Mouse (Mus musculus): ENCODE measurements around the gene Serpinb13. TPM values are rescaled to one million over a fixed set of nuclear protein-coding genes. Genes with fewer than 3 reads are reported as not detected.

Gene Serpinb13
- not detected in 2 replicates for polyA plus RNA-seq (2015; fragmentation: Nextera tagmentation; extraction: Ambion mirVana)

DNA sequence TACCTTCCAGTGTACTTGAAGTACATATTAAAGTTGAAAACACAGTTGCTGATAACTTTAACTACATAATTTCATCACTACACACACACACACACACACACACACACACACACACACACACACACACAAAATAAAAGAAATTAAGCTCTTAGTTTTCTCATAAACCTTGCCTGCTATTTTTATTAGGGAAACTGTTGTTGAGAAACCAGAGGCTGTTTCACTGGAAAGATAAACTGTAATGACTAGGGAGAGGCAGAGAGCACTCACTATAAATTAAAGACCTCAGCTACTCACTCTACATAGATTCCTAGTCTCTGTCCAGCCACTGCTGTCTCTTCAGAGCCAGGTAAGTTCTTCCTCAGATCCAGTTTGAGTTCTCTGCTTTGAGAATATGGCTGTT lies at the start of gene Serpinb13:
Serpinb13 (plus strand) TSS at position 301 of the 400 bp plus-strand sequence.
- Histone ChIP-seq H3K4me1 (no peaks in the 10 kb centered on the region), H3K27ac (no peak within 1 kb of the TSS), H3K4me2 (no peak within 1 kb of the TSS), H3K27me3 (no peaks in the 10 kb centered on the region), H3K36me3 (no peaks in the 10 kb centered on the region), H3K9me3 (replicated peaks) (no peaks in the 10 kb centered on the region), H3K4me3 (replicated peaks) (no peak within 1 kb of the TSS), H3K9ac (no peak within 1 kb of the TSS)
- ATAC-seq (replicated peaks; ENCODE audit: low FRiP score): no peak

DNA sequence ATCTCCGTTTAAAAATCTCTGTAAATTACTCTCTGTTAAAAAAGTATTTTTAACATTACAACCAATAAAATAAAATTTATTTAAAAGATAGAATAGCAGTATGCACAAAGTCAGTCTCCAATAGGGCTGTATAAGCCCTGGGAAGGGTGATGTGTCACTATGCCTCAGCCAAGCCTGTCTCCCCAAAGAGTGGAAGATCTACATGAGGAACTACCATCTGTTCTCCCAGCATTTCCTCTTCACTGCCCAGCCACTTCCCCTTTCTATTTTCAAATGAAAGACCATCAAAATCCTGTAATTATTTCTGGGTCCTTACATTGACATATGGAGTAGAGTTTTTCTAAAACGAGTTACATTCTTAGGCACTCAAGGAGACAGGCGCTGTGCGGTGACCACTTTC lies 48.8 kb upstream of the Serpinb13 start:
- no peaks in the 10 kb centered on the region for H3K4me1 ChIP-seq
- no peaks in the 10 kb centered on the region for H3K9me3 ChIP-seq (replicated peaks)
- H3K36me3 ChIP-seq: no peaks in the 10 kb centered on the region
- no peak overlapping the region for H3K4me3 ChIP-seq (replicated peaks)
- ATAC-seq (replicated peaks; ENCODE audit: low FRiP score): no peak
- no peak overlapping the region for H3K9ac ChIP-seq
- H3K4me2 ChIP-seq: no peak overlapping the region
- 84% methylated on average over 4 of the region's 4 CpGs for WGBS
- H3K27ac ChIP-seq: no peak overlapping the region
- H3K27me3 ChIP-seq: no peaks in the 10 kb centered on the region

DNA sequence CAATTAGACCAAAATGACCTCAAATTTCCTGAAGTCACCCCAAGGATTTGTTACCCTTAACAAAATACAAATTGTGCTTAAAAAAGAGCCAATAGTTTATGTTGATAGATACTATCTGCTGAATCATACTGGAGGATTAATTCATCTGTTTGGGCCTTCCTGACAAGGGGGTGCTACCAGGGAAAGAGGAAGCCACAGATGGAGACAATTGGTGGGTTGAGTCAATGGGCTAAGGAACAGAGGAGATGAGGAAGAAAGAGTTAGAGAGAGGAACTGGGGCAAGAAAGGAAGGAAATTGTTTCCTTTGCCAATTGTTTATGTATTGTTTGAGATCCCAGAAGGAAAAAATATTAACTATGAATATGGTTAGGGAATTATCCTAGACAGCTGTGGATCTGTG lies 47.1 kb upstream of the Serpinb13 start:
- Histone ChIP-seq H3K27me3 (no peaks in the 10 kb centered on the region), H3K27ac (no peak overlapping the region), H3K4me1 (no peaks in the 10 kb centered on the region), H3K9ac (no peak overlapping the region), H3K36me3 (no peaks in the 10 kb centered on the region), H3K4me3 (replicated peaks) (no peak overlapping the region), H3K9me3 (replicated peaks) (no peaks in the 10 kb centered on the region), H3K4me2 (no peak overlapping the region)
- no peak for ATAC-seq (replicated peaks; ENCODE audit: low FRiP score)

DNA sequence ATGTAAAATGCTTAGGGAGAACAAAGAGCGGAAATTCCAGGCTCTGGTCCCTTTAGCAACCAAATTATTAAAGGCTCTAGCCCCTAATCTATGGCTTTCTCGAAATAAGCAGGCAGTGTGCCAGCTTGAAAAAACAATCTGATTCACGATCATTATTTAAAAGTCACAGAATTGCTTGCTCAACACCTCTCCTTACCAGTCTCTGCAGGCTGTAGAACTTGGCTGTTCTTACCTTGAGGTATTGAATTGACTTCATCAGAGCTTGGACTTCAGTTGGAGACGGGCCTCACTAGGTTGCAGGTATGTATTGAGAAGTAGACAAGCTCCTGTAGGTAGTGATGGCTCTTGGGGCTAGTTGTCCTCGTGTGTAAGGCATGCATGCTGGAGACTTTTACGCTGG lies 46.5 kb upstream of the Serpinb13 start, which contains the start of gene Serpinb12:
Serpinb12 (plus strand) TSS at position 185 of the 400 bp plus-strand sequence.
- Histone ChIP-seq H3K27me3 (no peaks in the 10 kb centered on the region), H3K9me3 (replicated peaks) (no peaks in the 10 kb centered on the region), H3K4me3 (replicated peaks) (no peak within 1 kb of the TSS), H3K36me3 (no peaks in the 10 kb centered on the region), H3K4me1 (no peaks in the 10 kb centered on the region), H3K9ac (no peak within 1 kb of the TSS), H3K27ac (no peak within 1 kb of the TSS), H3K4me2 (no peak within 1 kb of the TSS)
- no peak for ATAC-seq (replicated peaks; ENCODE audit: low FRiP score)
- 81% methylated on average over 6 of the region's 6 CpGs for WGBS

DNA sequence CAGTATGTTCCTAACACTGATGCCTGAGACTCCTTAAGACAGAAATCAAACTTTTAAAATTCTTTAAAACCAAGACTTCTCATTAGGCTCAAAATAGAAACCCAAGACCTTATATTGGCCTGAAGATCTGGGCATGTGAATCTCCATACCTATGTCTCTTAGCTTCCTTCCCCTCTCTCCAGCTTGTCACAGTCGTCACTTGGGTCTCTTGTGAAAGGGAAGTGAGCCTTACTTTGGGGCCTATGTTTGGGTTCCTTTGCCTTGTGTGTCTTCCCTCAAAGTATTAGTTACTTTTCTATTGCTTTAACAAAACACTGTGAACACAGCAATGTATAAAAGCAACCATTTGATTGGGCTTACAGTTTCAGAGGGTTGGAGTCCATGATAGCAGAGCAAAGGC lies 33.6 kb upstream of the Serpinb13 start:
- no peak overlapping the region for H3K27ac ChIP-seq
- H3K9me3 ChIP-seq (replicated peaks): no peaks in the 10 kb centered on the region
- H3K27me3 ChIP-seq: no peaks in the 10 kb centered on the region
- H3K4me1 ChIP-seq: no peaks in the 10 kb centered on the region
- 82% methylated on average over 1 of the region's 1 CpGs for WGBS
- no peak overlapping the region for H3K9ac ChIP-seq
- H3K4me2 ChIP-seq: no peak overlapping the region
- no peak overlapping the region for H3K4me3 ChIP-seq (replicated peaks)
- no peaks in the 10 kb centered on the region for H3K36me3 ChIP-seq
- no peak for ATAC-seq (replicated peaks; ENCODE audit: low FRiP score)

DNA sequence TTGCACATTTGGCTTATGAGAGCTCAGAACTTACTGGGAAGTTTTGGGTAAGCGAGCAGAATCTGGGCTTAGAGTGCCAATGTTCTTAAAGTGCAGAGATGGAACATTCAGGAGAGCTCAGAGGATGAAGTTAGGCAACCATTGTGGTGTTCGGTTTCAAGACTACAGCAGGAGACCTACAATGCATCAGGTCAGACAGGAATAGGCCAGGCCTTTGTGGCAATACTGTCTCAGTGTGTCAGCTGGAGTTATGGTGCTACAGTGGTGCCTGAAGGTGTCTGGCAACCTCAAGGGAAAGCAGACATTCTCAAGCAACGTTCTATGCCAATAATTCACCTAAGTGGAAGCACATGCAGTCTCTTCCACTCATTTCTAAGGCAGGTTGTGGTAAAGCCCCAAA lies 20.8 kb upstream of the Serpinb13 start:
- no peak for ATAC-seq (replicated peaks; ENCODE audit: low FRiP score)
- H3K27me3 ChIP-seq: no peaks in the 10 kb centered on the region
- H3K4me1 ChIP-seq: no peaks in the 10 kb centered on the region
- H3K36me3 ChIP-seq: no peaks in the 10 kb centered on the region
- no peaks in the 10 kb centered on the region for H3K9me3 ChIP-seq (replicated peaks)
- no peak overlapping the region for H3K4me3 ChIP-seq (replicated peaks)
- no peak overlapping the region for H3K27ac ChIP-seq
- no peak overlapping the region for H3K4me2 ChIP-seq
- 69% methylated on average over 3 of the region's 3 CpGs for WGBS
- H3K9ac ChIP-seq: no peak overlapping the region

DNA sequence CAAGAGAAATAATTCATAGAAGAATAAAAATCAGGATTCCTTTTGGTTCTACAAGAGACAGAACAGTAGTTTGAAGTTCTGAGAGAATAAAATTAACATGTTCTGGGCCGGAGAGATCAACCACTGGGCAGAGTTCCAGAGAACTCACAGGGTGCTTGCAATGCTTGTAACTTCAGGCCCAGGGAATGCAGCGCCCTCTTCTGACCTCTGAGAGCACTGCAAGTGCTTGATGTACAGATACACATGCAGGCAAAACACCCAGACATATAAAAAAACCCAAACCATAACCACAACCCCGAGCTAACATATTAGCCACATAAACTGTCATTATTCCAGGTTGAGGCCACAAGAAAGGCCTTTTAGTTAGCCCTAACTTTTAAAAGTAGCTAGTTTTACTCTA lies 19.8 kb upstream of the Serpinb13 start:
- ATAC-seq (replicated peaks; ENCODE audit: low FRiP score): no peak
- Histone ChIP-seq H3K4me1 (no peaks in the 10 kb centered on the region), H3K27ac (no peak overlapping the region), H3K4me2 (no peak overlapping the region), H3K9ac (no peak overlapping the region), H3K9me3 (replicated peaks) (no peaks in the 10 kb centered on the region), H3K4me3 (replicated peaks) (no peak overlapping the region), H3K36me3 (no peaks in the 10 kb centered on the region), H3K27me3 (no peaks in the 10 kb centered on the region)
- WGBS: 41% methylated on average over 3 of the region's 3 CpGs

DNA sequence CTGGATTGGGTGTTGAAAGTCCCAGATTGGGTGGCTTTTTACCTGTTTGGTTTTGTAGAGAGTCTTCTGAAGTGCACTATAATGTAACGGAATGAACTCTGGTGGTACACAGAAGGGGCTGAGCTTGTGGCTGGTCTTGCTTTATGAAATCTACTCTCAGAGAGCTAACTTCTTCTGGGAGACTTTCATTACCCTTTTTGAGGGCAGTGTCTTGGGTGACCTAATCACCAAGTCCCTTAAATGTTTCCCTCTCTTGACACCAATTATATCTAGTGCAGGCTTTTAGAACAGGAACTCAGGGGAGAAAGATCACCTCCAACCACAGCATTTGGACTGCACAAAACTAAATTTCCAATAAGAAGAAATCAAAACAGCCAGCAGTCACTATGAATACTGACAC lies 2.3 kb downstream of the Serpinb13 start:
- Histone ChIP-seq H3K27ac (no peak overlapping the region), H3K36me3 (no peaks in the 10 kb centered on the region), H3K4me1 (no peaks in the 10 kb centered on the region), H3K4me2 (no peak overlapping the region), H3K27me3 (no peaks in the 10 kb centered on the region), H3K9me3 (replicated peaks) (no peaks in the 10 kb centered on the region), H3K9ac (no peak overlapping the region), H3K4me3 (replicated peaks) (no peak overlapping the region)
- WGBS: 95% methylated on average over 1 of the region's 1 CpGs
- ATAC-seq (replicated peaks; ENCODE audit: low FRiP score): no peak

DNA sequence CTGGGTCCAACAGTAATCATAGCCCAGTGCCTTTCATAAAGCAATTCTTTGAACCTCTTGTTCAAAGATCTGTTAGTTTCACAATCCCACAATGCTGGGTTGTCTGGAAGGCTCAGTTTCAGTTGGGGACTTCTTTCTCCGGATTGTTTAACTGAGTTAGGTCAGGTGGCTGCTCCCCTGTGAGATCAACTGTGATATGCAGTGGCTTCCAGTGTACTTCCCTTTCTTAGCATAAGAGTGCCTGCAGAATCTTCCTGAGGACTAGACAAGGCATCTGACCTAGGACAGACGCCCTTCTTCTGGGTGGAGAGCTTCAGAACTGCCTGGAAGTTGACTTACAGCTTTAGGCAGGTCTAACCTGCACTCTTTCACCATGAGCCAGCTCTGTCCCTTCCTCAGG lies 3.1 kb downstream of the Serpinb13 start:
- Histone ChIP-seq H3K4me3 (replicated peaks) (no peak overlapping the region), H3K4me2 (no peak overlapping the region), H3K27me3 (no peaks in the 10 kb centered on the region), H3K36me3 (no peaks in the 10 kb centered on the region), H3K4me1 (no peaks in the 10 kb centered on the region), H3K9me3 (replicated peaks) (no peaks in the 10 kb centered on the region), H3K27ac (no peak overlapping the region), H3K9ac (no peak overlapping the region)
- no peak for ATAC-seq (replicated peaks; ENCODE audit: low FRiP score)
- WGBS: 67% methylated on average over 2 of the region's 2 CpGs

DNA sequence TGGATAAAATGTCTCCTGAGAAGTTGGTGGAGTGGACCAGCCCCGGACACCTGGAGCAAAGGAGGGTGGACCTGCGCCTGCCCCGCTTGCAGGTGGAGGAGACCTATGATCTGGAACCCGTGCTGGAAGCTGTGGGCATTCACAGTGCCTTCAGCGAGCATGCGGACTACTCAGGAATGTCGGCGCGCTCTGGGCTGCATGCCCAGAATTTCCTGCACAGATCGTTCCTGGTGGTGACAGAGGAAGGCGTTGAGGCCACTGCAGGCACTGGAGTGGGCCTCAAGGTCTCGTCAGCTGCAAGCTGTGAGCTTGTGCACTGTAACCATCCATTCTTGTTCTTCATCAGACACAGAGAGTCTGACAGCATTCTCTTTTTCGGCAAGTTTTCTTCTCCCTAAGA lies 19.6 kb downstream of the Serpinb13 start:
- Histone ChIP-seq H3K27ac (no peak overlapping the region), H3K9me3 (replicated peaks) (no peaks in the 10 kb centered on the region), H3K4me3 (replicated peaks) (no peak overlapping the region), H3K4me1 (no peaks in the 10 kb centered on the region), H3K27me3 (no peaks in the 10 kb centered on the region), H3K4me2 (no peak overlapping the region), H3K36me3 (no peaks in the 10 kb centered on the region), H3K9ac (no peak overlapping the region)
- ATAC-seq (replicated peaks; ENCODE audit: low FRiP score): no peak; the same call in 1 of the 2 replicates
- WGBS: 63% methylated on average over 13 of the region's 13 CpGs

DNA sequence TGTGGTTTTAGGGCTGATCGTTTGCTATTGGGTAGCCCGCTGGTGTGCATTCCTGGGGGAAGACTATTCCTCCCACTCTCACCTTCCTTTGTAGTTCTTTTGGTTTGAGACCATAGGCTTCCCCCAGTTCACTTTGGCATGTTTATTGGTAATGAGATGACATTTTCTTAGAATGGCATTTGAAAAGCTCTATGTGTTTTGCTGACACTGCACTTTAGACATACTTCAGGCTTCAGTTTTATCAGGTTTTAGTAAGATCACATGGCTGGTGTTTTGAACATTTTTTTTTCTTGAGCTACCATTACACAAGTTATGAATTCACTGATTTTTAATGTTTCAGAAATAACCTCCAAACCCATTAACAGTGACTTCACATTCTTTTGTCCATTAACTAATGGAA lies 21.0 kb downstream of the Serpinb13 start:
- no peak for ATAC-seq (replicated peaks; ENCODE audit: low FRiP score)
- Histone ChIP-seq H3K27me3 (no peaks in the 10 kb centered on the region), H3K27ac (no peak overlapping the region), H3K9me3 (replicated peaks) (no peaks in the 10 kb centered on the region), H3K36me3 (no peaks in the 10 kb centered on the region), H3K9ac (no peak overlapping the region), H3K4me1 (no peaks in the 10 kb centered on the region), H3K4me3 (replicated peaks) (no peak overlapping the region), H3K4me2 (no peak overlapping the region)
- WGBS: 88% methylated on average over 2 of the region's 2 CpGs

DNA sequence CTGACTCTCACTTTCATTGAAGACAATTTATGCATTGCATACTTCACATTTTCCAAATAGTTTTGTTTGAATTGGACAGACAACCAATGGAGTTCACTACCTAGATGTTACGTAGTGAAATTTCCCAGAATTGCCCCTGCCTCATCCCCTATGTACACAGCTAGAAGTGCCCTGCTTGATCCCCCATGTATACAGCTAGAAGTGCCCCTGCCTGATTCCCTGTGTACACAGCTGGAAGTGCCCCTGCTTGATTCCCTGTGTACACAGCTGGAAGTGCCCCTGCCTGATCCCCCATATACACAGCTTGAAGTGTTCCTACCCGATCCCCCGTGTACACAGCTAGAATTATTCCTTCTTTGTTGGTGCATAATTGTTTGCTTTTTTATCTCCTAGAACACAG lies 25.5 kb downstream of the Serpinb13 start:
- Histone ChIP-seq H3K4me2 (no peak overlapping the region), H3K4me1 (no peaks in the 10 kb centered on the region), H3K9me3 (replicated peaks) (no peaks in the 10 kb centered on the region), H3K36me3 (no peaks in the 10 kb centered on the region), H3K4me3 (replicated peaks) (no peak overlapping the region), H3K9ac (no peak overlapping the region), H3K27me3 (no peaks in the 10 kb centered on the region), H3K27ac (no peak overlapping the region)
- WGBS: 85% methylated on average over 3 of the region's 3 CpGs
- no peak for ATAC-seq (replicated peaks; ENCODE audit: low FRiP score)

DNA sequence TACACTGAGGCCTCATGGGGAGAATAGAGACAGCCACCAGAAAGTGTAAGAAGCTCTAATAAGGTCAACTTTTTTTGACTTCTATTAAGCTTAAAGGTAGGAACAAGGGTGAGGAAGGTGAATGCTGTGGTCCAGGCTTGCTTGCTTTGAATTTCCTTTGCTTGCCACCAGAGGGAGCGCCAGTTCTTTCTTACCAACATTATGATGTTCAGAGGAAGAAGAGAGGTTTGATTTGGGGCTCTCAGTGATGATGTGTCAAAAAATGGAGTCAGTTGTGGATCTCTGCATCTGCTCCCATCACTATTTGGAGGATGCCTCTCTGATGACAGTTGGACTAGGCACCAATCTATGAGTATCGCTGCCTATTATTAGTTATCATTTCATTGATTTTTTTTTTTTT lies 33.7 kb downstream of the Serpinb13 start:
- no peaks in the 10 kb centered on the region for H3K4me1 ChIP-seq
- ATAC-seq (replicated peaks; ENCODE audit: low FRiP score): no peak
- no peak overlapping the region for H3K9ac ChIP-seq
- H3K4me2 ChIP-seq: no peak overlapping the region
- WGBS: 46% methylated on average over 2 of the region's 2 CpGs
- no peaks in the 10 kb centered on the region for H3K36me3 ChIP-seq
- H3K27ac ChIP-seq: no peak overlapping the region
- no peaks in the 10 kb centered on the region for H3K9me3 ChIP-seq (replicated peaks)
- no peak overlapping the region for H3K4me3 ChIP-seq (replicated peaks)
- H3K27me3 ChIP-seq: no peaks in the 10 kb centered on the region

Data from kidney, embryonic 15.5 days (tissue).